Mouse (Mus musculus): ENCODE data around the gene Eprs.

GRCm38 (mm10) chr1:185362677-185363520 lies at the start of gene Eprs:
- TF ChIP-seq CTCF (IDR thresholded peaks at IDR 0.05; ENCODE audit: low read depth, low read length) (no peak), GATA1 (IDR thresholded peaks at IDR 0.05; ENCODE audit: borderline replicate concordance, low read length) (no peak), TAL1 (conservative IDR thresholded peaks at IDR 0.05; ENCODE audit: low read depth, low read length) (no peak), GATA2 (IDR thresholded peaks at IDR 0.05; ENCODE audit: borderline replicate concordance, low read depth, low read length) (no peak)

Measured in G1E (cell line).